Mouse (Mus musculus) cerebellum, adult 9-10 months (tissue): ENCODE data around the gene Gdf2.

ENCODE experiments used
- DNase-seq: peaks from one replicate; pipeline ENCODE4 v3.0.0; 2022

Gene Gdf2

DNA sequence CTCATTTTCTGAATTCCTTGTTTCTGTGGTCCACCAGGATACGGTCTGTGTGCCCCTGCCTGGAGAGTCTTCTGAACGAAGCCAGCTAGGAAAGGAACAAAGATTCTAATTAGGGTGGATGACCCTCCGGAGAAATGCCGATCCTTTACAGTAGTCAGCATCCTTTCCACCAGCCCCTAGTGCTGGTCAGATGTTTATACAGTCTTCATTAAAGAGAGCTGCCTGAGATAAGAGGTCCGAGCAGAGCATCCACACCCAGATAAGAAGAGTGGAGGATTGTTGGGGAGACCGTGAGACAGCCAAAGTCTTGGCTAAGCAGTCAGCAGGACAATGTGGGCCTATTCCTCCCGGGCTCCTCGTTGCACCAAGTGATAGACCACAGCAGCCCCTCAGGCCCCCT, at the start of gene Gdf2:
Gene Gdf2 (plus strand): TSS at position 301 of the 400 bp plus-strand sequence.
- no peak for DNase-seq

DNA sequence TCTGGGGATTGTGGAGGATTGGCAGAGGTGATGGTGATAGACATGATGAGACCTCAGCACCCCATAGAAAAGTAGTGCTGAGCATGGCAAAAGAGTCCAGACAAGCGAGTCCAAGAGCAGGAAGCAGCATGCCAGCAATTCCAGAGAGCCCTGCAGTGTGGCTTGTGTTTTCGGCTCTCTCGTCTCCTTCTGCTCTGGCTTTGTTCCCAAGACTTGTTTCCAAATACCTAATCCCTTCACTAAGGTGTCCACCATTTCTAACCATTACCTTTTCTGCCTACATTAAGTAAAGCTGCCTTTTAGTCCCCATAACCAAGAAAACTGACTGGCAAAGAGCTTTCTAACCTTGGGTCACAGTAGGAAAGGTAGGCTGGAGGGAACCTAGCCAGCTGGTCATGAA, 49.3 kb upstream of the Gdf2 start:
- no peak for DNase-seq

DNA sequence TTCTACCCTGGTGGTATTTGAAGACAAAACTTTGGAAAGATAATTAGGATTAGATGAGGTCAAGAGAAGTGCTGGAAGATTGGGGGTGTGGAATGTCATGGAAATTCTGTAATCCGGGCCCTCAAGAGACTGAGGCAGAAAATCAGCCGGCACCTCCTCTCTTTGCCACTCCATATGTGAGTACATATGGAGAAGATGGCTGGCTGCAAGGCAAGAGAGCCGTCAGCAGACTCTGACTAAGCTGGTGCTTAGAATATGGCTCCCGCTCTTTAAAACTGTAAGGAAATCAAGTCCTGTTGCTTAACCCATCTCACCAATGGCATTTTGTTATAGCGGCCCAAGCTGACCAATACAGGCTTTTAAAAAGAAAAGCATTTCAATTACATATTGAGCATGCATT, 45.1 kb upstream of the Gdf2 start:
- DNase-seq: no peak

DNA sequence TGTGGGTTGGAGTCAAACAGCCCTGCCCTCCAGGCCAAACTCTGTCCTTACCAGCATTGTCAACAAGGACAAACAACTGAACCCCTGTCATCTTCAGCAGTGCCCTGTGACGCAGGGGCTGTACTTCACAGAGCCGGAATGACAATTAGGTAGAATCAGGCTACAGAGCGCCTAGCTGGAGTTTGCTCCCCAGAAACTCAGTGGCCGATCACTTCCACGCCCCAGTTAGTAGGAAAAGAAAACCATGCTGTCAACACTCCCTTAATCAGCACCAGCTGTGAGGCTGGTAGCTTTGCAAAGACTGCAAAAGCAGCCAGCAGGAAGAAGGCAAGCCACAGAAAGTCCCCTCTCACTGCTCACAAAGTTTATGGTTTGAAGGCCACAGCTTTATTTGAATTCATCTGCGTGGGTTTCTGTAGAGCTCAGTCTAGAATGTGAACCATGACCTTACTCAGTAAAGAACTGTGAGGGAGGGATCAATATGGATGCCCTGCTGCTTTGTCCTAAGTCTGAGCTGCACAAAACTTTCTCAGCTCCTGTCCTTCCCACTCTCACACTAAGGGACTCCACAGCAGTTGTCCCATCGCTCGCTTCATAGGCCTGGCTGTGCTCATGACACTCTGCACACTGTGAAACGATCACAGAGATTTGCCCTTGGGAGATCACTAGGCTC, 44.1 kb upstream of the Gdf2 start:
- DNase-seq: peak; percentile 7

DNA sequence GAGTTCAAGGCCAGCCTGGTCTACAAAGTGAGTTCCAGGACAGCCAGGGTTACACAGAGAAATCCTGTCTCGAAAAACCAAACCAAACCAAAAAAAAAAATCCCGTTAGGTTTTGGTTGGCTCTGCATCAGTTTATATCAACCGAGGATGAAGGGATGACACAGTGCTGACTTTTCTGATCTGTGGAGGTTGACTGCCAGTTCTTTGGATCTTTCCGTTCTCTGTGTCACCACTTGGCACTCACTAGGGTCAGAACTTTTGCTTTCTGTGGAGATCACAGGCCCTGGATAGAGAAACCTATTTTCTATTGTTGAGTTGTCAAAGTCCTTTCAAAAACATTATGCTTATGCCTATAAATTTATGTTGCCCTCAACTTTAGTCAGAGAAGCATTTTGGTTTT, 38.1 kb upstream of the Gdf2 start:
- no peak for DNase-seq

DNA sequence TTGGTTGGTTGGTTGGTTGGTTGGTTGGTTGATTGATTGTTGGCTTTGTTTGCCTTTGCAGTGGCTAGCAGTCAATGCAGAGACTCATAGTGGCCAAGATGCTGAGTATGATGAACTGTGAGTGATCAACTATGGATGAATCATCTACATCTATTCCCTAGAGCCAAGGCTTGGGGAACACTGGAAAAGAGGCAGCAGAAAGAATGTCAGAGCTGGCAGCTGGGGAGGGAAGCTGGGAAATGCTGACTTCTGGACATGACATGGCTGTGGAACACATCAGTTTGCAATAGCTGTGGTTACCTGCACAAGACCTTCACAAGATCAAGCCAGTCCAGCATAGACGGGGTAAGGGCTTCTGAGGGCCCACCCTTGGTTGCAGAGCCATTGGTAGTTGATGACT, 37.6 kb upstream of the Gdf2 start:
- no peak for DNase-seq

DNA sequence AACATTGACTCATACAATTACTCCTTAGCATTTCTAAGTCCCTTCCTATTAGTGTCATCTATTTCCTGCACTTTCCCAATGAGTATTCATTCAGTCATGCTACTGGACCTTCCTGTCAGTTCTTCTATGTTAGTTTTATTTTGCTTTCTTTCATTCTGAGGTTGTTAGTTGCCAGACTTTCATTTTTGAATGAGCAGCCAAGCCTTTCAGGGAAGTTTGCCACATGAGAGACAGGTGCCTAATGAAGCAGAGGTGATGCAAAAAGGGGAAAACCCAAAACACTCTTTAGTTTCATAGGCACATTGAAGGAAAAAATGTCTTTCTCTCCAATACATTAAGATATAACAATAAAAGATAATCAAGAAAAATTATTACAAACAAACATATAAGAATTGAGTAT, 36.0 kb upstream of the Gdf2 start:
- DNase-seq: no peak

DNA sequence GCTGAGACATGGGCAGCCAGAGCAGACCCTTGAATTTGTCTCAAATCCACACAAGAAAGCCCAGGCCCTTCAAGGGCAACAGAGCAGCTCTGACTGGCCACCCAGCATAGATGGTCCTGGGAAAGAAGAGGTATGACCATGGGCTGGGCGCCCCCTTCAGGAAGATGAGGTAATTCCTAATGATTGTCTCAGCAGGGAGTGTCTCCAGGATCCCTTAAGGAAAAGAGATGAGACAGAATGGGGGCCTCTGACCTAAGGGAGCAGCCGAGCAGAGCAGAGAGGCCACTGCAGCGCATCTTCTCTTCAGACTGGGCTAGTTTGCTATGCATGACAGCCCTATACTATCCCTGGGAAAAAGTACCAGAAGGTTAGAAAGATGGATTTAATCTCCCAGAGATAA, 27.1 kb upstream of the Gdf2 start:
- DNase-seq: no peak

DNA sequence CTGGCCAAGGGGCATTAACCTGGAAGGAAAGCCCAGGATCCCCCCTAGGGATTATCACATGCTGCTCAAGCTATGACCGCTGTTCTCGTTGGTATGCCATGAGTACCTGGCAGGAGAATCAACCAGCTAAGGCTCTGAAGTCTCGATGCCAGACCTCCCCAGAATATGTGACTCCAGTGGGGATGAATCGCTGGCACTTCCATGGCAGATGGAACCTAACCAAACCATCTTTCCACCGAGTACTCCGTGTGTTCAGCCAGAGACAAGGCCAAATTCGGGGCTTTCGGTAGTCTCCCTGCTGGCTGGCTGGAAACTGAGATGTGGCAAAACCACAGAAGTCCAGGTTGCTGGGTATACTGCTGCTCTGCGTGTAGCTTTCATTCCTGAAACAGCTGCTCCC, 26.6 kb upstream of the Gdf2 start:
- DNase-seq: no peak

DNA sequence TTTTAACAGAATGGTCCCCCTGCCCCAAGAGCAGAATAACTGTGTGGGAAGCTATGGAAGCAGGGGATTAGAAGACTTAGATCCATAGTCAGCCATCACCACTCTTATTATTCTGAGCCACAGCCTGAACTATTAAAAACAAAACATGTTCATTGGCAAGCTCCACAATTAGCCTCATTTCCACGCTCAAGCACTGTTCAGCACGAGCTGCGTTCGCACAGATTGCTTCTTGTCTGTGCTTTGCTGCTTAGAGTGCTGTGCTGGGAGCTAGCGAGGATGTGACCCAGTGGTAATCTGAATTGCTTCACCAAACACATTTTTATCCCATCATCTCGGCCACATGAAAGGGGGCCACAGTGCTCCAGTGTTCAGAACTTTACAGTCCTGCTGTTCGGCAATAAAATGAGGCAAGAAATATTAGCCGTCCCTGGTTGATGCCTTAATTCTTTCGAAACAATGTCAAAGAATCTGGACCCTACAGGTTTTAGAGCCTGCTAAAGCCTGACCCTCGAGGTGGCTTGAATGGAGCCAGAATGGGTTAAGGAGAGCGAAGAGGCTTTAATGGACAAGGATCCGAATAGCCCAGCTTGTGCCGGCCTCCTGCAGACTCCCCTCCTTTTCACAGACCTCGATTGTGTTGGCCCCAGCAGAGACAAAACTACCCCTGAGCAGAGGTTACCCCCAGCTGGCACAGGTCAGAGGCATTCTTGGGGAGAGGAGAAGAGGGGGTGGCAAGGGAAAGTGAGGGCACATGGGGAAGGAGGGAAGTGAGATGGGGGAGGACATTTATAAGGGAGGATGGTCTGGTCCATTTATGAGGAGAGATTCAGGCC, 19.9 kb upstream of the Gdf2 start:
- no peak for DNase-seq

DNA sequence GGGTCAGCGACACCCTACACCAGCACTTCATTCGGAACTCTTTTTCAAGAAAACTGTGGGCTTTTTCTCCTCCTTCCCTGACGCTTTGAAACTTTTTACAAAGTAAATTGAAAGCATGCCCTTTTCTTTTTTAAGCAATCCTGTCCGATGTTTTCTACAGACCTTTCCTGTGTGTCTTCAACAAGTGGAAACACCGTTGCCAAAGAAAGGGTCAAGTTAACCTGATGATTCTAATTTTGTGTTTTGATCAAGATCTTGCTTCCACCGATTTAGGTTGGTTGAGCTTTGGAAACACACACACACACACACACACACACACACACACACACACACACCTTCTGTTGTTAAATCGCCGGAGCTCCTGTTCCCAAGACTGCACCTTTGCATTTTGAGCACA, 18.1 kb upstream of the Gdf2 start:
- no peak for DNase-seq

DNA sequence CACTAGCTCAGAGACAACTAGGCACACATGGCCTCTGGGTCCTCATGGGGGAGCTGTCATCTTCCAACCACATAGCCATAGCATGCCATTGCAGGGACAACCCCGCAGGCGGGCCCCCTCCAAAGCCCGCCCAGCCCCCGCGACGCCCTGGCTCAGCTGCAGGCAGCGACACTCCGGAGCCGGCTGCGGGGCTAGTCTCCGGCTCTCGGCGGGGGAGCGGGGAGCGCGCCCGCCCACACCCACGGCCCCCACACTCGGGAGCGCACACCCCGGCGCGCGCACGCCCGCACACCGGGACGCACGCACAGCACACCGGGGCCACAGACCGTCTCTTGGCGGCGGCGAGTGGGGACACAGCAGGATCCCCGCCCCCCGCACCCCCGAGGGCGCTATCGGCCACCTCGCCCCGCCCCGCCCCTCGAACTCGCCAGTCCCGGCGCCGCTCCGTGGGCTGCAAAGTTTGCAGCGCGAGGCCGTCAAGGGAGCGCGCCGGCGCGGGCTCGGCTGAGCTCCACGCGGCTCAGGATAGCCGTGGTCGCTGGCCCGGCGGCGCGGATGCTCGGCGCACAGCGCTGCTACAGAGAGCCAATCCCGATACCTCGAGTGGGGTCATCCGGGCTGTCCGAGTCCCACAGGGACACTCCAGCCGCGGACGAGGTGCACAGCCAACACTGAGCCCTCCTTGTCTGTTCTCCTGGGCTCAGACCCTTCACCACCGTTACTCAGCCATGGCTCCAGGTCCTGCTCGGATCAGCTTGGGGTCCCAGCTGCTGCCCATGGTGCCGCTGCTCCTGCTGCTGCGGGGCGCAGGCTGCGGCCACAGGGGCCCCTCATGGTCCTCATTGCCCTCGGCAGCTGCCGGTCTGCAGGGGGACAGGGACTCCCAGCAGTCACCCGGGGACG, 17.4 kb upstream of the Gdf2 start, which contains the start of gene Gdf10:
Gene Gdf10 (plus strand): TSS at position 420 of the 903 bp plus-strand sequence.
- DNase-seq: no peak

DNA sequence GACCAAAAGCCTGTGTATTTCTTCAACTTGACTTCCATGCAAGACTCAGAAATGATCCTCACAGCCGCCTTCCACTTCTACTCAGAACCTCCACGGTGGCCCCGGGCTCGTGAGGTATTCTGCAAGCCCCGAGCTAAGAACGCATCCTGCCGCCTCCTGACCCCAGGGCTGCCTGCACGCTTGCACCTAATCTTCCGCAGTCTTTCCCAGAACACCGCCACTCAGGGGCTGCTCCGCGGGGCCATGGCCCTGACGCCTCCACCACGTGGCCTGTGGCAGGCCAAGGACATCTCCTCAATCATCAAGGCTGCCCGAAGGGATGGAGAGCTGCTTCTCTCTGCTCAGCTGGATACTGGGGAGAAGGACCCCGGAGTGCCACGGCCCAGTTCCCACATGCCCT, 9.0 kb upstream of the Gdf2 start:
- DNase-seq: no peak

DNA sequence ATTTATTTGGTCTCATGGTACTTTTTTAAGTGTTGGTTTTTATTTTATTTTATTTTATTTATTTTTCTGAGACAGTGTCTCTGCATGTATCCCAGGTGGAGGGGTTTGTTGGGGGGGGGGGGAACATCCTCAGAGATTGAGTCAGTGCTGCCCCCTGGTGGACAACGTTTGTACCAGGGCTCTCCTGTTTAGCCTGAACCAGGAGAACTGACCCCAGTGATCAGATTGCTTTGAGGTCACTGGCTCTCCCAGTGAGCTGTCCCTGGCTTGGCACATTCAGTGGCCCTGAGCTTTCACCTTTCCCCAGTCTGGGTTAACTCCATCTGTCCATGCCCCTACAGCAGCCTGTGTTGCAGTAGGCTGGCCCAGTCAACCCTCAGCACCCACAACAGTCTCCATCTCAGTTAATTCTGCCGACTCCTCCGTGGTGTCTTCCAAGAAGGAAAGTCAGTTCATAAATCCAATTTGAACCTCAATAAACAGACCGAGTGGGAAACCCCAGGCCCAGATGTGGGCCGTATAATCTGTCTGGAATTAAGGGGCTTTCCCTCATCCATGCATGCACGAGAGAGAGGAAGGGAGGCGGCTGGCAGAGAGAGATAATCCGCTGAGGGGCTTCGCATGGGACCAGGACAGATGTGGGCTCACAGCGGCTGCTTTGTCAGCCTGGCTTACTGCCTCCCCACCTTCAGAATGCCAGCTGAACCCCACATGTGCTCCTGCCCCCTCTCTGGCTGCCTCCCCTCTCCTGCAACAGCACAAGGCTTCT, 7.7 kb upstream of the Gdf2 start:
- DNase-seq: peak; percentile 45

DNA sequence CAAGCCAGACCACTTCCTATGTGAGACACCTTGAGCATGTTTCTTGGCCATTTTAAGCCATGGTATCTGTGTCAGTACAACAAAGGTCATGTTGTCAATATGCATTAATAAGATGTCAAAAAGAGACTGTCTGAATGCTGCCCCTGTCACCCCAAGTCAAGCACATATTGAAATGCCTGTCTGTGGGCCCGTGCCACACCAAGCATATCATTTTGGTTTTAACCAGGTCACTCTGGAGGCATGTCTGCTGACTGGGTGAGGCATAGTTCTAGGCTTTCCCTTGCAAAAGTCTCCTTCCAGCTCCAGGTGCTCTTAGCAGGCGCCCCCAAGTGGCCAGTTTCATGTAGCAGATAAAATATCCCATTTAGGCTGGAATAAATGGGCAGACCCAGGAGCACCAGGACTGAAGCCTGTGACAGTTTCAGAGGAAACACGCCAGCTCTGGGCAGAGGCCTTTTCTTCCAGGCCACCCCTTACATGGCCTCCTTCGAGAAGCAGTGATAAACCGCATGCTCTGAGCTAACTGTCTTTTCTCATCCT, 7.0 kb upstream of the Gdf2 start:
- DNase-seq: peak; percentile 41

DNA sequence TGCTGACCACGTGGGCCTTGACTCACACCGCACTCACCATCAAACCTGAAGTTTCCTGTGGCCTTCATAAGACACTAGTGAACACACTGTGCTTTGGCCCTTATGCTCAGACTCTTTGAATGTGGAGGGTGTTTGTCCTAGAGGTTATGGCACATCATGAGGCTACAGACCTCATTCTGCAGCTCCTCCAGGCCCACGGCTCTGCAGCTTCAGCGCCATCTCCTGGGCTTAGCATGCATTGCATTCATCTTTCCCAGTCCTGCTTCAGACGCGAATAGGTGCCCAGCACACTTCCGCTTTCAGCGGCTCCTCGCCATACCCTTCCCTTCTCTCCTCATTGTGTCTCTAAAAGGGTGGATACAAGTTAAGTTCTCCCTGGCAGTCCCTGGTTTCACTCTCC, 1.7 kb upstream of the Gdf2 start:
- peak; percentile 68 for DNase-seq

DNA sequence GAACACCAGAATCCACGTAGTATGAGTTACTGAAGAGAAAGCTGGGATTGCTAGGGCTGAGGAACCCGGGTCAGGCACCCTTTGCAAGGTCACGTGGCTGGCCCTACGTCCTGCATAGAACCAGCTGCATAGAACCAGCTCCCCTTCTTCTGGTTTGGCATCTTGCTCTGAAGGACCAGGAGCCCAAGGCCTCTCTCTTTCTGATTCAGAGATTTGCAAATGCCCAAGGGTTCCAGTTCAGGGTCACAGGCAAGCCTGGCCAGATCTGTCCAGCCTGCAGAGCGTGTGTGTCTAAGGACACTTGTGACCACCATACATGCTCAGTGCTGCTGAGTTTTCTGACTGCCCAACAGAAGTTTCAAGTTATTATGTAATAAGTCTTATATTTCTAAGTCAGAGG, 1.4 kb downstream of the Gdf2 start:
- no peak for DNase-seq

DNA sequence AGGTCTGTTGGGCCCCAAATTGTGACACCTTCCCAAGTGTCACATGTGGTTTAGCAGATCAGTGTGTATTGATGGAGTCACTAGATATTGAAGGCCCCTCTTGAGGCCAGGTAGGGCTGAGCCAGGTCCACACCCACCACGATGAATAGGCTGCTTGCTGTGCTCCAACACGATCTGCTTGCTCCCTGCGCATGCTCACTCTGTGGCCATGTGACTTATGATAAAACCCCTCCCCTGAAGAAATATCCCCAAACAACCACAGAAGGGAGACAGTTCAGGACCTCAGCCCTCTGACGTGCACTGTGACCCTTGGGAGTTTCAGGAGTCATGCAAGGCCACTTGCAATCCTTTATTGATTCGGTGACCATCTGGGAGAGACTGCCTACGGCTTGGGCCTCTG, 5.3 kb downstream of the Gdf2 start:
- DNase-seq: no peak

DNA sequence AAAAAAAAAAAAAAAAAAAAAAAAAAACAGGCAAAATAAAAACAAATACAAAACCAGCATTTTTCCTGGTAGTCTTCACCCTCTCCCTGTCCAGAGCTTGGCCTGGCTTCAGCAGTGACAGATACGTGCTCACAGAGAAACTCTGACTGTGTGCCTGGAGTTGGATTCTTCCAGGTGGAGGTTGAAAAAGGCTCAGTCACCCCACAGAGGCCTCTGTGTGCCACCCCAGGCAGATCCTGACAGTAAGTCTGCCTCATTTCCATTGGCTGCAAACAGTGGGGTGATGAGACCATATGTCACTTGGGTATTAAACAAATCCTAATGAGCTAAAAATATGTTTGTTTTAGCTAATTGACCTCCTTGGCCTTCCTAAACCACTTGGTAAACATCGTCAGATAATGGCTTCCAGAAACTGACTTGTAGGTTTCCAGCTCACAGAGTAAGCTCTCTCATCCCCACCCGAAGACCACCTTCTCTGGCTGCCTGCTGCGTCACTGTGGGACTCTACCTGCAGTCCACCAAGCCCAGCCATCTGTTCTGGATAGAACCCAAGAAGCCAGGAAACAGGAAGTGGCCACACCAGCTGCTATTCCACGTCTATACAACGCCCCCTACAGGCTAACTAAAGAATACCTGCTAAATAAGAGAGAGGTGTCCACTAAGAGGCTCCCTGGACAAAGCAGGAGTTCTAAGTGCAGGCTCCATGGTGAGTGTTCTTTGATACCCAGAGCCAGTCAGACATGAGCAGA, 11.6 kb downstream of the Gdf2 start:
- peak; percentile 69 for DNase-seq

DNA sequence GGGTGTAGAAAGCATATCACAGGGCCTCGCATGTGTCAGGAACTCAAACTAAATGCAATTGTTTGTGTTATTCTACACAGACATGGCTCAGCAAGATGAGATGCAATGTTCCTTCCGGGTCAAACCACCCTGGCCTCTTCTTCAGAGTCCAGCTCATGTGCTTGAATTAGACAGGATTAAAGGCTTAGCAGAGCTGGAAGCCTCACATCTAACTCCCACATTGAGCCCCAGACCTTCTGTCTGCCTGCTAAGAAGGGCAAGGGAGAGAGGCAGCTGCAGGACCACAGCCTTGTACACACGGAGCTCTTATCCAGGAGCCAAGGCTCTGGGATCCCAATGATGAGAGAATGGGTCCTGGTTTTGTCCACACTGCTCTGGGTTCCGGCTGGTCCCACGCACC, 12.9 kb downstream of the Gdf2 start, which contains the start of gene Rbp3:
Gene Rbp3 (plus strand): TSS at position 243 of the 400 bp plus-strand sequence.
- DNase-seq: no peak

DNA sequence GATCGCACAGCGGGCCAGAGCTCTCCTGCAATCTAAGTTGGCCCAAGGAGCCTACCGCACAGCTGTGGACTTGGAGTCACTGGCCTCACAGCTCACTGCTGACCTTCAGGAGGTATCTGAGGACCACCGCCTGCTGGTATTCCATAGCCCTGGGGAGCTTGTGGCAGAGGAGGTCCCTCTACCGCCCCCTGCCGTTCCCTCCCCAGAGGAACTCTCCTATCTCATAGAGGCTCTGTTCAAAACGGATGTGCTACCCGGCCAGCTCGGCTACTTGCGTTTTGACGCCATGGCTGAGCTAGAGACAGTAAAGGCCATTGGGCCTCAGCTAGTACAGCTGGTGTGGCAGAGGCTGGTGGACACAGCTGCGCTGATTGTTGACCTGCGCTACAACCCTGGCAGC, 15.2 kb downstream of the Gdf2 start:
- no peak for DNase-seq

DNA sequence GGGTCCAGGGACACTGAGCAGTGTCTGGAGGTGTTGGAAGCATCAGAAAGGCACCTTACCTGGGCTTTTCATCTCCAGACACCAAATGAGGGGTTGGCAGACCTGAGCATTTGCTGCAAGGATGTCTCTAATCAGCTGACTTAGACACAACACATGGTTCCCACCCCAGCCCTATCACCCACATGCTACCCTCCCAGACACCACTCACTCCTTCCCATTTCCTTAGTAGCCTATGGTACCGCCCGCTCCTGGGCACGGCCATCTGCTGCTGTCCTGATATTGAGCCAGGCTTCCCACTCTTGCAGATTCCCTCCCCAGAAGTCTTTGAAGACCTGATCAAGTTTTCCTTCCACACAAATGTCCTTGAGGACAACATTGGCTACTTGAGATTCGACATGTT, 17.3 kb downstream of the Gdf2 start:
- no peak for DNase-seq
